Mouse (Mus musculus) liver, embryonic 13.5 days (tissue): Measurements from ENCODE around the gene Lgi1. TPM values are rescaled to one million over a fixed set of nuclear protein-coding genes. Genes with fewer than 3 reads are reported as not detected.

Experiments used
- ATAC-seq: fragments of 200-750 bp; cut with Nextera tagmentation; 2 replicates; pipeline ENCODE4 v1.8.0; 2017; ENCODE audit warnings: low read depth, mild to moderate bottlenecking, moderate number of reproducible peaks, moderate library complexity
- DNase-seq: peaks from one replicate; pipeline ENCODE4 v3.0.0; 2022
- H3K27ac ChIP-seq: fragments of 300-500 bp; sonication (generic); 2 replicates; pipeline ENCODE4 v1.5.1; 2015; ENCODE audit warnings: moderate library complexity, mild to moderate bottlenecking, inconsistent platforms
- H3K27me3 ChIP-seq: fragments of 300-500 bp; sonication (generic); 2 replicates; pipeline ENCODE4 v1.6.1; 2015; ENCODE audit warnings: mild to moderate bottlenecking, inconsistent platforms
- H3K36me3 ChIP-seq: fragments of 300-500 bp; sonication (generic); 2 replicates; pipeline ENCODE4 v1.6.1; 2015; ENCODE audit warnings: mild to moderate bottlenecking, inconsistent platforms
- H3K4me1 ChIP-seq: fragments of 300-500 bp; sonication (generic); replicated peaks from 2 replicates; pipeline ENCODE4 v1.6.1; 2015; ENCODE audit warnings: inconsistent platforms
- H3K4me2 ChIP-seq: fragments of 300-500 bp; sonication (generic); 2 replicates; pipeline ENCODE4 v1.6.1; 2015; ENCODE audit warnings: inconsistent platforms, mild to moderate bottlenecking, moderate library complexity
- H3K4me3 ChIP-seq: fragments of 300-500 bp; sonication (generic); replicated peaks from 2 replicates; pipeline ENCODE4 v1.5.1; 2015; ENCODE audit warnings: mild to moderate bottlenecking, inconsistent platforms
- H3K9ac ChIP-seq: fragments of 300-500 bp; sonication (generic); 2 replicates; pipeline ENCODE4 v1.6.1; 2015; ENCODE audit warnings: mild to moderate bottlenecking, inconsistent platforms
- H3K9me3 ChIP-seq: fragments of 300-500 bp; sonication (generic); replicated peaks from 2 replicates; pipeline ENCODE4 v1.6.1; 2016; ENCODE audit warnings: inconsistent platforms
- WGBS: fragments of 180-500 bp; shearing (Covaris S2); methylation state at CpG from one replicate; pipeline ENCODE4 v1.1.7; 2015; ENCODE audit not compliant: insufficient replicate concordance; 5-methylcytosine and 5-hydroxymethylcytosine counted together
- polyA plus RNA-seq: library from polyadenylated mRNA; unstranded; fragments of >200 nt; fragmentation: Nextera tagmentation; extraction: Ambion mirVana; gene quantifications from 2 replicates; pipeline ENCODE4 v1.2.1, GENCODE M21; 2015

Lgi1 gene
- polyA plus RNA-seq, 1 experiment from 2014 or later: 0.13 TPM

DNA sequence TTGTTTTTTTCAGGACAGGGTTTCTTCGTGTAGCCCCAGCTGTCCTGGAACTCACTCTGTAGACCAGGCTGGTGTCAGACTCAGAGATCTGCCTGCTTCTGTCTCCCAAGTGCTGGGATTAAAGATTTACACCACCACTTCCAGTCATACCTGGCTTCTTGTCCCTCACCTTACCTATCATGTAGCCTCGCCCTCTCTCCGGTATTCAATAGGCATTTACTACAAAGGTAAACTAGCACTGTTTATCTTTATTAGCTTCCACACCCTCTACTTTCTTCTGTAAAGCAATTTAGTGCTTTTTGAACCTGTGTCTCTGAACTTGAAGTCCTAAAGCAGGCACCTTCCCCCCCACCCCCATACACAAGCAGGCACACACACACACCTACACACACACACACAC lies 87.4 kb downstream of the Lgi1 start:
- H3K9me3 ChIP-seq: no peaks in the 10 kb centered on the region
- DNase-seq (no peak), ATAC-seq (no peak)
- no peaks in the 10 kb centered on the region for H3K36me3 ChIP-seq
- H3K9ac ChIP-seq: no peak overlapping the region
- no peaks in the 10 kb centered on the region for H3K4me1 ChIP-seq
- 60% methylated on average over 3 of the region's 3 CpGs for whole genome bisulfite sequencing
- no peak overlapping the region for H3K27ac ChIP-seq
- no peak overlapping the region for H3K4me2 ChIP-seq
- H3K27me3 ChIP-seq: no peaks in the 10 kb centered on the region
- H3K4me3 ChIP-seq: no peak overlapping the region

DNA sequence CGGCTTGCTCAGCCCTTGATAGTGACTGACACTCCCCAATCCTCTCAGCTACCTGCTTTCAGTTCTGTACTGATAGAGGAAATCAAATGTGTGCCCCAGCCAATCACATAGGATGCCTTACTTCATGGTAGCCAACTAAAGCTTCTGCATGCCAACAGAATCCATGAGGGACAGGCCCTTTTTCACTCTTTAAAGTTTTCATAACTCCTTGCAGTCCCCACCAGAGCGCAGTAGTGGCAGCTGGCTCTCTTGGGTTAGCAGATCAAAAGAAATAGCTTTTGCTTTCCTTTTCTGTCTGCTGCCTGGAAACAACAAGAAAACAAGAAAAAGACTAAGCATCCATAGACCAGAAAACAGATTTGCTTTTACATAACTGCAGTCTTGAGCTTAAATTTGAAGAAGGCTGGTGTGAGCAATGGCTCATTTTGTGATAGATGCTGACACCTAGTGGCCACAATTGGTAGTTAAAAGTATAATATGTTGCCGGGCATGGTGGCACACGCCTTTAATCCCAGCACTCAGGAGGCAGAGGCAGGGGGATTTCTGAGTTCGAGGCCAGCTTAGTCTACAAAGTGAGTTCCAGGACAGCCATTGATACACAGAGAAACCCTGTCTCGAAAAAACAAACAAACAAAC lies 88.3 kb downstream of the Lgi1 start:
- no peak for DNase-seq
- ATAC-seq: no peak
- no peak overlapping the region for H3K27ac ChIP-seq
- 28% methylated on average over 6 of the region's 6 CpGs for WGBS
- no peak overlapping the region for H3K9ac ChIP-seq
- no peaks in the 10 kb centered on the region for H3K9me3 ChIP-seq
- no peaks in the 10 kb centered on the region for H3K4me1 ChIP-seq
- no peak overlapping the region for H3K4me2 ChIP-seq
- H3K36me3 ChIP-seq: no peaks in the 10 kb centered on the region
- no peaks in the 10 kb centered on the region for H3K27me3 ChIP-seq
- no peak overlapping the region for H3K4me3 ChIP-seq

- no peak overlapping the region for H3K27ac ChIP-seq
- no peaks in the 10 kb centered on the region for H3K9me3 ChIP-seq
- no peaks in the 10 kb centered on the region for H3K4me1 ChIP-seq
- no peak for ATAC-seq
- no peak overlapping the region for H3K4me2 ChIP-seq
- 64% methylated on average over 1 of the region's 1 CpGs for WGBS
- H3K36me3 ChIP-seq: no peaks in the 10 kb centered on the region
- DNase-seq: no peak
- H3K4me3 ChIP-seq: no peak overlapping the region
- H3K27me3 ChIP-seq: no peaks in the 10 kb centered on the region
- no peak overlapping the region for H3K9ac ChIP-seq
Measured at GRCm38 (mm10) chr19:38354279-38354678, 89.9 kb downstream of the Lgi1 start.

DNA sequence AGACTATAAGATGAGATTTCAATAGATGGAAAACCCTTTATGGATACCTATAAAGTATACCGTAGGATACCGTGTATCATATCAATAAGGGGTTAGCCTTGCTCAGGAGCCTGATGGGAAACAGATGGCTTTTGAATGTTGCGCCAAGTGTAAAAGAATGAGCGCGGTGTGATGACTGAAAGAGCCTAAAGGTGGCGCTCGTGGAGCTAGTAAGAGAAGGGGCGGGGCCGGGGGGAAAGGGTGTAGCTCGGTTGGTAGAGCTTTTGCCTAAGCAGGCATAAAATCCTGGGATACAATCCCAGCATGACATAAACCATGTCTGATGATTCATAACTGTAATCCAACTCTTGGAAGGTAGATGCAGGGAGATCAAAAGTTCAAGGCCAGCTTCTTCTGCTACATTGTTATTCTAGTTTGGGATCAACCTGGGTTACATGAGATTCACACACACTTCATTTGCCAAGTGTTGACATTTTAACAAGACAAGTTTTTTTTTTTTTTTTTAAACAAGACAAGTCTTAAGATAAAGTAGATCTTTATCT lies 90.6 kb downstream of the Lgi1 start:
- WGBS: 43% methylated on average over 10 of the region's 10 CpGs
- H3K4me2 ChIP-seq: no peak overlapping the region
- no peaks in the 10 kb centered on the region for H3K9me3 ChIP-seq
- no peaks in the 10 kb centered on the region for H3K27me3 ChIP-seq
- H3K36me3 ChIP-seq: no peaks in the 10 kb centered on the region
- no peak for DNase-seq
- H3K27ac ChIP-seq: no peak overlapping the region
- H3K4me3 ChIP-seq: no peak overlapping the region
- no peaks in the 10 kb centered on the region for H3K4me1 ChIP-seq
- H3K9ac ChIP-seq: no peak overlapping the region
- ATAC-seq: no peak

DNA sequence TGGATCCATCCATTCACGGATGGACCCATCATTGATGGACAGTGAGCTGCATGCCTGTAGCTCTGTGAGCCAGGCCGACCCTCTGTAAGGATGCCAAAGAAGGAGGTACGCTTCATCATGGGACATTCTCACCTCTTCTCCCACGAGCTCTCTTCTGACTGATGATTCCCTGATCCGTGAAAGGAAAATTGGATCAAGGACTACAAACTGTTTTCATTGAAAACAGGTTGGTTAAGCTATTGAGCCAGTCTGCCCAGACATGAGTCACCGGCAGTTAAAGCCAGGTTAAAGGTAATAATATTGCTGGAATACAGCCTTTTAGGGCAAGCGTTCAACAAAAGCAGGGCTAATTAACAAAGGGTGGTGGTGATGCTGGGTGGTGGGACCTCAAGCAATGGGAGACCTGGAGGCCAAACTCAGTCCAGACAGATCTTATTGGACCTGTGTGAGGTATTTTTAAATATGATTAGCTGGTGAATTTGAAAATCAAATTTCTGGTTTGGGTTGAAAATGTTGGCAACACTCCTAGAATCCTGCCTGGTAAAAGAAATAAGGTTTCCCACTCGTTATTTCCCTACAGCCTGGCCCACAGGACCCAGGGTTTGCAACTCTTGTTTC lies 92.0 kb downstream of the Lgi1 start:
- H3K9me3 ChIP-seq: no peaks in the 10 kb centered on the region
- H3K36me3 ChIP-seq: no peaks in the 10 kb centered on the region
- DNase-seq: no peak
- ATAC-seq: no peak
- H3K27me3 ChIP-seq: no peaks in the 10 kb centered on the region
- no peak overlapping the region for H3K27ac ChIP-seq
- H3K4me1 ChIP-seq: no peaks in the 10 kb centered on the region
- WGBS: 66% methylated on average over 8 of the region's 8 CpGs
- no peak overlapping the region for H3K4me2 ChIP-seq
- H3K4me3 ChIP-seq: no peak overlapping the region
- H3K9ac ChIP-seq: no peak overlapping the region

GRCm38 (mm10) chr19:38357956-38358623 lies 93.8 kb downstream of the Lgi1 start:
- Histone ChIP-seq H3K4me1 (no peaks in the 10 kb centered on the region), H3K4me3 (no peak overlapping the region), H3K36me3 (no peaks in the 10 kb centered on the region), H3K9ac (no peak overlapping the region), H3K9me3 (no peaks in the 10 kb centered on the region), H3K27me3 (no peaks in the 10 kb centered on the region), H3K4me2 (no peak overlapping the region), H3K27ac (no peak overlapping the region)
- DNase-seq: no peak
- ATAC-seq: no peak
- WGBS: 49% methylated on average over 9 of the region's 9 CpGs

GRCm38 (mm10) chr19:38359287-38359686 lies 95.0 kb downstream of the Lgi1 start:
- no peak overlapping the region for H3K9ac ChIP-seq
- ATAC-seq: no peak
- H3K27ac ChIP-seq: no peak overlapping the region
- no peaks in the 10 kb centered on the region for H3K36me3 ChIP-seq
- H3K4me2 ChIP-seq: no peak overlapping the region
- H3K9me3 ChIP-seq: no peaks in the 10 kb centered on the region
- no peaks in the 10 kb centered on the region for H3K27me3 ChIP-seq
- DNase-seq: no peak
- 76% methylated on average over 1 of the region's 1 CpGs for WGBS
- no peak overlapping the region for H3K4me3 ChIP-seq
- no peaks in the 10 kb centered on the region; the same call in 1 of the 2 replicates for H3K4me1 ChIP-seq

Other genes with a start within 250 kb of the Lgi1 start
- gene Myof, start 221.0 kb upstream of the Lgi1 start, polyA plus RNA-seq: 1.0 and 1.2 TPM in 2 replicates
- gene Cep55, start 209.5 kb upstream of the Lgi1 start, polyA plus RNA-seq: 6.3 and 7.5 TPM in 2 replicates
- 0.12 and 0.17 TPM in 2 replicates for gene Ffar4, start 167.5 kb upstream of the Lgi1 start, polyA plus RNA-seq
- gene Rbp4, start 139.3 kb upstream of the Lgi1 start, polyA plus RNA-seq: 1,559 and 1,745 TPM in 2 replicates
- gene Pde6c, start 131.8 kb upstream of the Lgi1 start, polyA plus RNA-seq: 4.0 and 4.9 TPM in 2 replicates
- 17.5 and 22.9 TPM in 2 replicates for gene Fra10ac1, start 40.4 kb upstream of the Lgi1 start, polyA plus RNA-seq
- 3.7 and 4.4 TPM in 2 replicates for gene Slc35g1, start 131.4 kb downstream of the Lgi1 start, polyA plus RNA-seq
- gene Plce1, start 216.6 kb downstream of the Lgi1 start, polyA plus RNA-seq: 0.41 and 0.47 TPM in 2 replicates